Mouse (Mus musculus) liver, postnatal 0 days (tissue): ENCODE data around the gene Sh2b2. TPM values are rescaled to one million over a fixed set of nuclear protein-coding genes. Genes with fewer than 3 reads are reported as not detected.

Experiments used
- ATAC-seq: fragments of 200-750 bp; cut with Nextera tagmentation; 2 replicates; pipeline ENCODE4 v1.8.0; 2017; ENCODE audit warnings: mild to moderate bottlenecking, moderate library complexity
- DNase-seq: peaks from one replicate; pipeline ENCODE4 v3.0.0-alpha.2; 2016
- H3K27ac ChIP-seq: fragments of 300-500 bp; sonication (generic); 2 replicates; pipeline ENCODE4 v1.5.1; 2014; ENCODE audit warnings: antibody characterized with exemption, moderate library complexity, mild to moderate bottlenecking, low read depth
- H3K27me3 ChIP-seq: fragments of 300-500 bp; sonication (generic); 2 replicates; pipeline ENCODE4 v1.6.1; 2014; ENCODE audit warnings: low read length, control low read depth, mixed read lengths; ENCODE audit not compliant: insufficient read depth
- H3K36me3 ChIP-seq: fragments of 300-500 bp; sonication (generic); replicated peaks from 2 replicates; pipeline ENCODE4 v1.6.1; 2014; ENCODE audit warnings: mild to moderate bottlenecking, control low read depth, low read length, moderate library complexity, mixed read lengths; ENCODE audit not compliant: insufficient read depth
- H3K4me1 ChIP-seq: fragments of 300-500 bp; sonication (generic); 2 replicates; pipeline ENCODE4 v1.6.1; 2014; ENCODE audit warnings: antibody characterized with exemption, mild to moderate bottlenecking, control low read depth; ENCODE audit not compliant: insufficient read depth
- H3K4me2 ChIP-seq: fragments of 300-500 bp; sonication (generic); 2 replicates; pipeline ENCODE4 v1.6.1; 2014; ENCODE audit warnings: low read depth, mild to moderate bottlenecking, low read length, moderate library complexity, mixed read lengths
- H3K4me3 ChIP-seq: fragments of 300-500 bp; sonication (generic); 2 replicates; pipeline ENCODE4 v1.5.1; 2014; ENCODE audit warnings: low read depth, low read length
- H3K9ac ChIP-seq: fragments of 300-500 bp; sonication (generic); replicated peaks from 2 replicates; pipeline ENCODE4 v1.6.1; 2014; ENCODE audit warnings: mild to moderate bottlenecking, moderate library complexity
- H3K9me3 ChIP-seq: fragments of 300-500 bp; sonication (generic); 2 replicates; pipeline ENCODE4 v1.6.1; 2016; ENCODE audit warnings: mild to moderate bottlenecking, control low read depth, low read length, mixed read lengths
- CTCF ChIP-seq: sonication (generic); IDR thresholded peaks from 2 replicates; pipeline ENCODE4 v1.5.1; 2016; ENCODE audit warnings: antibody characterized with exemption, low read depth
- EP300 ChIP-seq: IDR thresholded peaks from 2 replicates; pipeline ENCODE4 v1.6.1; 2016; ENCODE audit warnings: antibody characterized with exemption, low read depth, mild to moderate bottlenecking
- whole genome bisulfite sequencing: fragments of 180-500 bp; shearing (Covaris S2); extraction: QIAGEN DNeasy Blood & Tissue Kit; methylation state at CpG from one replicate; pipeline ENCODE4 v1.1.7; 2014; ENCODE audit not compliant: insufficient replicate concordance; 5-methylcytosine and 5-hydroxymethylcytosine counted together
- polyA plus RNA-seq: library from polyadenylated mRNA; unstranded; fragments of >200 nt; fragmentation: Nextera tagmentation; extraction: Ambion mirVana; gene quantifications from 2 replicates; pipeline ENCODE4 v1.2.1, GENCODE M21; 2015

Gene Sh2b2
- polyA plus RNA-seq, 1 experiment from 2014 or later = 1.3 TPM

DNA sequence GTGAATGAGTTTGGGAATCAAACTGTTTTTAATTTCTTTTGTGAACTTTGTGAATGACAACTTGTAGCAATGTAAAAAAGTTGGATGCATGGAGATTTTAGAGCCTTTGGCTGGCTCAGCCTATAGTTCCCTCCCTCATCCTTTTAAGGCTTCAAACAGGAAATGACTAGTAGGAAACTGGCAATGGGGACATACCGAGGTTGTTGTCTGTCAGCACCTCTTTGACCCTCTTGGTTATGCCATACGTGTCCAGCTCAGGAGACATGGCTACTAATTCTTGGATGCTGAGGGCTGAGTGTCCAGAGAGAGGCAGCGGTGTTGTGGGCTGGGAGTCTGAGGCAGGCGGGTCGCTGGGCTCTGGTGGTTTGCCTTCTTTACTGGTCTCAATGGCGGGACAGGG, 40.2 kb upstream of the Sh2b2 start:
- H3K27ac ChIP-seq = no peak overlapping the region
- WGBS = 70% methylated on average over 6 of the region's 6 CpGs
- H3K4me2 ChIP-seq = no peak overlapping the region
- no peaks in the 10 kb centered on the region for H3K27me3 ChIP-seq
- H3K9me3 ChIP-seq = no peaks in the 10 kb centered on the region
- H3K36me3 ChIP-seq = peaks cover 33% of the 10 kb centered on the region
- H3K4me1 ChIP-seq = no peaks in the 10 kb centered on the region
- ATAC-seq (no peak), DNase-seq (no peak)
- no peak overlapping the region for H3K9ac ChIP-seq
- H3K4me3 ChIP-seq = no peak overlapping the region
- TF ChIP-seq EP300 (no peak), CTCF (no peak)

DNA sequence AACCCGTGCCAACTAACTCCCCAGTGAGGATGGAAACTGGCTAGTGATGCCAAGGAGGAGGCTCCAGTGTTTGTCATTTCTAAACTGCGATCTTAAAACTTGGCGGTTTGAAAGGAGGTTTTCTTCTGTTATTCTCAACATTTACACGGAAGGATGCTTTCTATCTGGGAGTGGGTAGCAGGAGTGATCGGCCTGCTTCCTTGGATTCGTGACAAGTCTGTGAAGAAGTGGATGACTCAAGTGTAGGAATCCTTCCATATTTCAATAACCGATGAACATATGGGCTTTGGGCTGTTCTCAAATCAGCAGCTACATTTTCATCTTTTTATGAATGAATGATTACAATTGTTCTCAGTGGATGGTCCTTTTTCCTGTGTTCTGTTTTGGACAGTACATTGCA, 38.8 kb upstream of the Sh2b2 start:
- no peak overlapping the region for H3K4me2 ChIP-seq
- 84% methylated on average over 7 of the region's 7 CpGs for WGBS
- no peak for ATAC-seq

DNA sequence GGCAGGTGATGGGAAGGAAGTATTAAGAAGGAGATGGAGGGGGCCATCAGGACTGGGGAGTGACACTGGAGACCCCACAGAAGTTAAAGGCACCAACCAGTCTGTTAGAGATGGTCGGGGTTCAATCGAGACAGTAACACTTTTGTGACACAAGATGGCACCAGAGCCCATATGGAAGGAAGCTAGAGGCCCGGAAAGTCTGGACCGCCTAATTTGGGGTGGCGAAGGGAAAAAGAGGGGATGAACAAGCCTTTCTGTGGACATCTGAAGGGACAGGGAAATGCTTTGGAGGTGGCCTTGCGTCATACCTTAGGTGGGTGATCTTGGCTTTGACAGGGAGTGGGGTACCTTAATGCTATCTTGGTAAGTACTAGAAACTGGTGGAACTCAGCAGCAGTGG, 35.0 kb upstream of the Sh2b2 start:
- TF ChIP-seq CTCF (peak; percentile 66), EP300 (no peak)
- no peak for ATAC-seq
- WGBS = 69% methylated on average over 6 of the region's 6 CpGs
- no peak for DNase-seq
- no peak overlapping the region for H3K4me3 ChIP-seq
- no peaks in the 10 kb centered on the region for H3K4me1 ChIP-seq
- H3K36me3 ChIP-seq = peaks cover 66% of the 10 kb centered on the region
- H3K9ac ChIP-seq = no peak overlapping the region
- no peaks in the 10 kb centered on the region for H3K9me3 ChIP-seq
- no peak overlapping the region for H3K4me2 ChIP-seq
- H3K27me3 ChIP-seq = no peaks in the 10 kb centered on the region
- no peak overlapping the region for H3K27ac ChIP-seq

More for the DNA sequence above, 38.8 kb upstream of the Sh2b2 start:
- TF ChIP-seq EP300 (no peak), CTCF (no peak)
- H3K9me3 ChIP-seq = no peaks in the 10 kb centered on the region
- peaks cover 38% of the 10 kb centered on the region for H3K36me3 ChIP-seq
- no peak overlapping the region for H3K4me3 ChIP-seq
- no peak for DNase-seq
- H3K27me3 ChIP-seq = no peaks in the 10 kb centered on the region
- H3K27ac ChIP-seq = no peak overlapping the region
- no peaks in the 10 kb centered on the region for H3K4me1 ChIP-seq
- no peak overlapping the region for H3K9ac ChIP-seq

DNA sequence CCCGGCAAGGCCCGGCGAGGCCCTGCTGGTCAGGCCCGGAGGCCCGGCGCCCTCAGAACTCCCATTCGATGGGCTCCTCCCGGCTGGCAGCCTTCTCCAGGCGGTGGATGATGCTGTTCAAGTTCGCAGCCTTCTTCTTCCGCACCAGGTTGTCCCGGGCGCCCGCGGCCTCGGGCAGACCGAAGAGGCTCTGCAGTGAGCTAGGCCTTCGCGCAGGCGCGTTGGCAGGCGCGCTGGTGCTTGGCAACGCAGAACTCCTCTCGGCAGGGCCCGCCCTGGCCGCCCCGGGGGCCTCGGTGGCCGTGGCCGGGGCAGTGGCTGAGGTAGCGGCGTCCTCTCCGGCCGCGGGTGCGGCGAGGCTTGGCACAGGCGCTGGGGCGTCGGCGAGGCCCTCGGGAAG, 28.4 kb upstream of the Sh2b2 start:
- Histone ChIP-seq H3K4me1 (no peaks in the 10 kb centered on the region), H3K27me3 (no peaks in the 10 kb centered on the region), H3K4me3 (no peak overlapping the region), H3K27ac (no peak overlapping the region), H3K9me3 (no peaks in the 10 kb centered on the region), H3K9ac (no peak overlapping the region), H3K36me3 (peaks cover 54% of the 10 kb centered on the region), H3K4me2 (no peak overlapping the region)
- 94% methylated on average over 43 of the region's 43 CpGs for WGBS
- TF ChIP-seq CTCF (no peak), EP300 (no peak)
- ATAC-seq (no peak), DNase-seq (no peak)

DNA sequence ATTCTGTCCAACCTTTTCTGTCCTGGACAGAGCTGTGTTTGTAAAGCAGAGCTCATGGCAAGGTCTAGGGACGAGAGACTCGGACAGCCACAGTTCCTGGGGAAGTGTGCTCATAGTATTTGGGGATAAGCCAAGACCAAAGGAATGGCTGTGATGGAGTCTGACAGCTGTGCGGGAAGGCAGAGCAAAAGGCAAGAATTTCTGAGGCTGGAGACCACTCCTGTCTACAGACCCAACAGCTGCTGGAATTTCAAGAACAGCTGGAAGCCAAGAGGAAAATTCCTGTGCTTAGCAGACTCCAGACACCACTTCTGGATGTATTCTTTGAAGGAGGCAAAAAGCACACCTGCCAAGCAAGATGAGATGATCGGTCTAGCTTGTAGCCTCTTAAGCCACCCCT, 23.6 kb upstream of the Sh2b2 start:
- H3K9ac ChIP-seq = no peak overlapping the region
- WGBS = 78% methylated on average over 4 of the region's 4 CpGs
- H3K4me3 ChIP-seq = no peak overlapping the region
- H3K36me3 ChIP-seq = peaks cover 11% of the 10 kb centered on the region
- H3K4me1 ChIP-seq = no peaks in the 10 kb centered on the region
- no peak overlapping the region for H3K27ac ChIP-seq
- ATAC-seq (no peak), DNase-seq (no peak)
- H3K9me3 ChIP-seq = no peaks in the 10 kb centered on the region
- H3K27me3 ChIP-seq = no peaks in the 10 kb centered on the region
- no peak overlapping the region for H3K4me2 ChIP-seq
- TF ChIP-seq CTCF = no peak
- TF ChIP-seq EP300 = no peak

DNA sequence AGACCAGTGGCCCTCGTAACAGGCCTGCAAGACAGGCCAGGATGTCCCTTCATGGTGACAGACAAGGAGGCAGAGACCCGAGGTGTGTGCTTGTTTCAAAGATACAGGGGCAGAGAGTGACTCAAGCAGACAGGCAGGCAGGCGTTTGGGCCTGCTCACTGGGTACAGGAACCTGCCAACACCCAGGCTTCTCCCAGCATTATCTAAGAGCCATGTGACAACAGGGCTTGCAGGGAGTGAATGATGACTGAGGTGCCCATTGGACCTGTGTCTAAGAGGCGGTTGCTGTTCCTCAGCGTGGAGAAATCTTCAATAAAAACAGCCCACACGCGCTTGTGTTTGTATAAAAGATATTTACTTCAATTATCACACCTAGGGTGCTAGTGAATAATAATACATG, 19.7 kb upstream of the Sh2b2 start:
- WGBS = 77% methylated on average over 7 of the region's 7 CpGs
- H3K36me3 ChIP-seq = no peaks in the 10 kb centered on the region
- no peak overlapping the region for H3K4me2 ChIP-seq
- H3K9me3 ChIP-seq = no peaks in the 10 kb centered on the region
- H3K27ac ChIP-seq = no peak overlapping the region
- H3K4me3 ChIP-seq = no peak overlapping the region
- no peaks in the 10 kb centered on the region for H3K27me3 ChIP-seq
- no peak for TF ChIP-seq EP300
- TF ChIP-seq CTCF = no peak
- no peak for DNase-seq
- H3K4me1 ChIP-seq = no peaks in the 10 kb centered on the region
- no peak overlapping the region for H3K9ac ChIP-seq
- ATAC-seq = no peak

DNA sequence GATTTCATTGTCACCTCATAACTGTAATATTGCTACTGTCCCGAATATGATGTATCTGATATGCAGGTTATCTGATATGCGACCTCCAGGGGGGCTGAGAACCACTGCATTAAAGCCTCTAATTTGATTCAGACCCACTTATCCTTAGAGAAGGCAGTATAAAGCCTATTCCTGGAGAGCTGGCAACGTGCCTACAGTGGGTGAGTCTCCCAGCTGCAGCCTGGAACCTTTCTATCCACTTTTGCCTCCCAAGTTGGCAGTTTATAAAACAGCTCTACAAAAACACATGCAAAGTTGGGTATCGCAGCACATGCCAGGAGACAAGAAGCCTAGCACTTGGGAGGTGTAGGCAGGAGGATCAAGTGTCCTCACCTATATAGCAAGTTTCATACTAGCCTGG, 17.0 kb upstream of the Sh2b2 start:
- no peak overlapping the region for H3K4me2 ChIP-seq
- H3K27ac ChIP-seq = no peak overlapping the region
- H3K4me1 ChIP-seq = no peaks in the 10 kb centered on the region
- H3K9me3 ChIP-seq = no peaks in the 10 kb centered on the region
- no peak for ATAC-seq
- WGBS = 77% methylated on average over 4 of the region's 4 CpGs
- TF ChIP-seq CTCF (no peak), EP300 (no peak)
- no peak for DNase-seq
- H3K4me3 ChIP-seq = no peak overlapping the region
- H3K36me3 ChIP-seq = no peaks in the 10 kb centered on the region
- no peaks in the 10 kb centered on the region for H3K27me3 ChIP-seq
- H3K9ac ChIP-seq = no peak overlapping the region
